Mouse (Mus musculus): Measurements from ENCODE around the gene Polr1e.
"Not testable (repeated sequence)": the region's sequence is repeated elsewhere in the genome, so short reads cannot be mapped to it uniquely, and the experiment has no call there.

GRCm38 (mm10) chr4:45063836-45064235 lies 45.5 kb downstream of the Polr1e start:
- TF ChIP-seq CTCF (IDR thresholded peaks at IDR 0.05; ENCODE audit: low read depth, low read length); POLR2A (IDR thresholded peaks at IDR 0.05; ENCODE audit: borderline replicate concordance, low read depth, low read length): not testable (repeated sequence)

Measured in bone marrow macrophage, adult 2 months (primary cell).